Mouse (Mus musculus): ENCODE measurements at regions not wholly inside any gene's neighbourhood (a gene's known extent, or its start where the extent isn't known, plus 50 kb on each side); places are given as distances from the start of the nearest gene placed in this dataset.

- no peak for DNase-seq
These were observed 239.7 kb upstream of the Car10 start for GRCm38 (mm10) chr11:92858170-92858569.

- peak; percentile 2 for DNase-seq
These were observed 208.0 kb upstream of the Car10 start for GRCm38 (mm10) chr11:92889693-92890454.

GRCm38 (mm10) chr11:92899296-92899695 is 198.5 kb upstream of the Car10 start:
- no peak for DNase-seq

Measured in cerebellum, adult 11 months (tissue).